Mouse (Mus musculus) G1E (cell line): Measurements from ENCODE around the gene Abca14.

ENCODE experiments used
- CTCF ChIP-seq: IDR thresholded peaks from 2 replicates; pipeline ENCODE4 v1.5.1; 2012; ENCODE audit warnings: low read depth, low read length, inconsistent platforms, mixed read lengths
- GATA1 ChIP-seq: IDR thresholded peaks from 2 replicates; pipeline ENCODE4 v1.6.1; 2012; ENCODE audit warnings: borderline replicate concordance, low read length, inconsistent platforms, mixed read lengths
- GATA2 ChIP-seq: IDR thresholded peaks from 2 replicates; pipeline ENCODE4 v1.6.1; 2012; ENCODE audit warnings: low read depth, low read length, inconsistent platforms, borderline replicate concordance
- POLR2AphosphoS5 ChIP-seq: IDR thresholded peaks from 2 replicates; pipeline ENCODE4 v1.6.1; 2012; ENCODE audit warnings: low read depth, low read length, inconsistent platforms; ENCODE audit not compliant: insufficient replicate concordance

DNA sequence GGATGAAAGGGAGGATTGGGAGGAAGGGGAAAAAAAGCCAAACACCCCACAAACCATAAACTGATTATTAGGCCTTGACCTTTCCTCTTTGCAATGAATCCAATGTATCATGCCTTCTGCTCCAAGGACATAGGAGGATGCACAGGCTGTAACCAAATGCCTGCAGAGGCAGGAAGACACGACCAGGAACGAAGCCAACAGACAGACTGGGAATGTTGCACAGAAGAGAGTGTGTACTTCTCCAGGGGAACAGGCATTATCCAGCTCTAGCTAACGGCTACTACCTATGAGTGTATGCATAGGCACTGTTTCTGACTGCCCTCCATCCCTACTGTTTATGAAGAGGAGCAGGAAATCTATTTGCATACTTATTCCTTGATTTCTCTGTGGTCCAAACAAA, 11.6 kb upstream of the Abca14 start:
- TF ChIP-seq POLR2AphosphoS5, result no peak
- no peak for TF ChIP-seq CTCF
- TF ChIP-seq GATA2, result no peak
- no peak for TF ChIP-seq GATA1
